Mouse (Mus musculus) thymus, adult 18-20 months (tissue): ENCODE results near the gene Zfp184.

Experiments
- DNase-seq, 2 experiments: peaks; one replicate each; pipeline ENCODE4 v3.0.0; 2022; ENCODE audit warnings: mixed read lengths in 2 of 2

Zfp184 gene

GRCm38 (mm10) chr13:21923417-21923816 is 21.5 kb upstream of the Zfp184 start:
- no peak for DNase-seq

GRCm38 (mm10) chr13:21924734-21925335 is 20.1 kb upstream of the Zfp184 start:
- no peak for DNase-seq

- no peak for DNase-seq
Observed at GRCm38 (mm10) chr13:21930981-21931380, 13.9 kb upstream of the Zfp184 start.

GRCm38 (mm10) chr13:21931740-21932139 is 13.2 kb upstream of the Zfp184 start:
- no peak for DNase-seq

GRCm38 (mm10) chr13:21933626-21934548 is 11.0 kb upstream of the Zfp184 start:
- DNase-seq = no peak

- peak; percentile 36 to 61 for DNase-seq
Observed at GRCm38 (mm10) chr13:21934982-21935791, 9.7 kb upstream of the Zfp184 start.

- no peak for DNase-seq
Observed at GRCm38 (mm10) chr13:21935833-21936232, 9.1 kb upstream of the Zfp184 start.

GRCm38 (mm10) chr13:21936968-21937367 is 7.9 kb upstream of the Zfp184 start:
- DNase-seq = peak; percentile 24 to 72

GRCm38 (mm10) chr13:21940213-21940612 is 4.7 kb upstream of the Zfp184 start:
- peak; percentile 63 to 81 for DNase-seq

- DNase-seq = peak; percentile 68 to 83
Observed at GRCm38 (mm10) chr13:21940811-21941321, 4.0 kb upstream of the Zfp184 start.

GRCm38 (mm10) chr13:21943644-21944043 is 1.2 kb upstream of the Zfp184 start:
- DNase-seq = no peak

GRCm38 (mm10) chr13:21944592-21944925 is 335 bp upstream of the Zfp184 start:
- DNase-seq = no peak

- no peak for DNase-seq
Observed at GRCm38 (mm10) chr13:21969269-21969668, 24.4 kb downstream of the Zfp184 start.

- DNase-seq = no peak
Observed at GRCm38 (mm10) chr13:21969816-21970215, 24.9 kb downstream of the Zfp184 start.

- no peak for DNase-seq
Observed at GRCm38 (mm10) chr13:21971641-21972040, 26.7 kb downstream of the Zfp184 start.

- peak; percentile 73 to 81 for DNase-seq
Observed at GRCm38 (mm10) chr13:21974221-21974725, 29.4 kb downstream of the Zfp184 start.

GRCm38 (mm10) chr13:21974726-21975473 is 30.0 kb downstream of the Zfp184 start:
- peak; percentile 46 to 67 for DNase-seq

GRCm38 (mm10) chr13:21980981-21981802 is 36.3 kb downstream of the Zfp184 start, which contains the start of gene Pom121l2:
Pom121l2 (plus strand) TSS chr13:21981194.
- no peak for DNase-seq

GRCm38 (mm10) chr13:21981803-21982193 is 36.9 kb downstream of the Zfp184 start:
- DNase-seq = no peak

GRCm38 (mm10) chr13:21984486-21984885 is 39.6 kb downstream of the Zfp184 start:
- no peak for DNase-seq

GRCm38 (mm10) chr13:21992550-21992949 is 47.7 kb downstream of the Zfp184 start:
- no peak for DNase-seq
